Mouse (Mus musculus): ENCODE results near the gene Hook1. TPM values are rescaled to one million over a fixed set of nuclear protein-coding genes. Genes with fewer than 3 reads are reported as not detected.

The Hook1 gene
- 2.4 and 2.9 TPM in 2 replicates for polyA plus RNA-seq (2012; rRNA removed)

DNA sequence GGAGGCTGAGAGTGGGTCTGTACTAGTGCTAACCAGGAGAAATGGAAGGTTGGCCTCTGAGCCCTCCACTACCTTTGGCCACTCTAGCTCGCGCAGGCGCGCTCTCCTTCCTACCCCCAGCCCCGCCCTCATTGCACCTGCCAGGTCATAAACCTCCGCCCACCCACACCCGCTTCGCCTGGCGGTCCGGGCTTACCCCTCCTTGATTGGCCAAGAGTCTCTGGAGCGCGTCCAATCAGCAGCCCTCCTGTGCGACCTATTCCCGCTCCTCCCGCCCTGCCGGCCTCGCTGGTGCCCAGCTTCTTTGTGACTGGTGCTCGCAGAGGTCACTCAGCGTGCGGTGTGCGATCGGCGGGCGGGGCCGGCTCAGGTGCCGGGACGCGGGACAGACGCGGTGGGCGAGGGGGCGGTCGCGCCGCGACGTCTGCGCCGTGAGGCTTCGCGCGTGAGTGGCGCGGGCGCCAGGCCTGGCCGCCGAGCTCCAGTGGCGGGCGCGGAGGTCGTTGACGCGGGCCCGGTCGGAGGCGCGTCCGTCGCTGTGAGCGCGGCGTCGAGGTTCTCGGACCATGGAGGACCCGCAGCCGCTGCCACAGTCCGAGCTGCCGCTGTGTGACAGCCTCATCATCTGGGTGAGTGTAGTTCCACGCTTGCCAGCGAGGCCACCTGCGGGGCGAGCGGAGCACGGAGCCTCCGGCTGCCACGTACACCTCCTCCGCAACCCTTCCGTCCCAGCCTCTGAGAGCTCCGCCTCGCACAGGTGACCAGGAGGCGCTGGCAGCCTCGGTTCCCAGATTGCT is at the start of gene Hook1:
Gene Hook1, plus strand, starts transcription at position 313 of the 797 bp plus-strand sequence.
- WGBS = under 1% methylated on average over 82 of the region's 82 CpGs
- Histone ChIP-seq H3K4me1 (ENCODE audit: control insufficient read depth, insufficient read depth, low read length) (no peaks in the 10 kb centered on the region), H3K4me3 (replicated peaks; ENCODE audit: extremely low read depth, low read depth, low read length) (peak within 1 kb of the TSS; percentile 82)
- DNase-seq = peak; percentile 92
- no peak for TF ChIP-seq CTCF (IDR thresholded peaks at IDR 0.05; ENCODE audit: insufficient read depth, low read length)
- TF ChIP-seq POLR2A (IDR thresholded peaks at IDR 0.05; ENCODE audit: borderline replicate concordance, extremely low read depth, low read depth, low read length) = peak; percentile 46; the same call in 1 of the 2 replicates

DNA sequence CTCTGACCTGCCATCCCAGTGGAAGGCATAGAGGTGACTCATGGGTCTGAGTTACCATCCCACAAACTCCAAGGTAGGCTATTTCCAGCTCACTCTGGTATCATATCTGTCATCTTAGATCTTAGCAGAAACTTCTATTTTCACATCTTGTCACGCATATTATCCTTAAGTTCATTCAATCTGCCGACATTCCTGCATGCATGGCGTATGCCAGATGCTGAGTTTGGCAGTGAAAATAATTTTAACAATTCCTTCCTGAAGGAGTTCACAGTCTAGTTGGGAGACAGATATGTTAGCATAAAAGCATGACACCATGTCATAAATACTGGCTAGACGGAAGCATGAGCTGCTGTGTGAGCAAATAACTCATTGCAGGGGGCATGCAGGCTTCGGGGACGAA is 49.3 kb upstream of the Hook1 start:
- Histone ChIP-seq H3K4me1 (ENCODE audit: control insufficient read depth, insufficient read depth, low read length) (no peaks in the 10 kb centered on the region), H3K4me3 (replicated peaks; ENCODE audit: extremely low read depth, low read depth, low read length) (no peak overlapping the region)
- TF ChIP-seq POLR2A (IDR thresholded peaks at IDR 0.05; ENCODE audit: borderline replicate concordance, extremely low read depth, low read depth, low read length) (no peak), CTCF (IDR thresholded peaks at IDR 0.05; ENCODE audit: insufficient read depth, low read length) (no peak)
- 76% methylated on average over 6 of the region's 6 CpGs for WGBS
- no peak for DNase-seq

DNA sequence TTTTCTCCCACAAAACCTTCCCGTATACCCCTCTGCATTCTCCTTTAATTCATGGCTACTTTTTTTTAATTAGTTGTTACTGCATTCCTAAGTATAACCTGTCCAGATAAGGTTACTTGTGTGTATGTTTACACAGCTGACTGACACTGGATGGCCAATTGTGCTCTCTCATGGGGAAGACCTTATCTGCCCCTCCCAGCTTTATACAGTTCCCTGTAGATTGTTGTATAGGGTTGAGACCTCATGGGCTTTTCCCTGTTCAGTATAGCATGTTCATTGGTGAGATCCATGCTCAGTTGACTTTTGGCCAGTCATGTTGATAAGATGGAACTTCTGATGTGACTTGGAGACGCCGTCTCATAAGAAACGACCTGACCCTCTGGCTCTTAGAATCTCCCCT is 46.6 kb upstream of the Hook1 start:
- Histone ChIP-seq H3K4me3 (replicated peaks; ENCODE audit: extremely low read depth, low read depth, low read length) (no peak overlapping the region), H3K4me1 (ENCODE audit: control insufficient read depth, insufficient read depth, low read length) (no peaks in the 10 kb centered on the region)
- WGBS = 75% methylated on average over 4 of the region's 4 CpGs
- no peak for DNase-seq
- TF ChIP-seq POLR2A (IDR thresholded peaks at IDR 0.05; ENCODE audit: borderline replicate concordance, extremely low read depth, low read depth, low read length) (no peak), CTCF (IDR thresholded peaks at IDR 0.05; ENCODE audit: insufficient read depth, low read length) (no peak)

DNA sequence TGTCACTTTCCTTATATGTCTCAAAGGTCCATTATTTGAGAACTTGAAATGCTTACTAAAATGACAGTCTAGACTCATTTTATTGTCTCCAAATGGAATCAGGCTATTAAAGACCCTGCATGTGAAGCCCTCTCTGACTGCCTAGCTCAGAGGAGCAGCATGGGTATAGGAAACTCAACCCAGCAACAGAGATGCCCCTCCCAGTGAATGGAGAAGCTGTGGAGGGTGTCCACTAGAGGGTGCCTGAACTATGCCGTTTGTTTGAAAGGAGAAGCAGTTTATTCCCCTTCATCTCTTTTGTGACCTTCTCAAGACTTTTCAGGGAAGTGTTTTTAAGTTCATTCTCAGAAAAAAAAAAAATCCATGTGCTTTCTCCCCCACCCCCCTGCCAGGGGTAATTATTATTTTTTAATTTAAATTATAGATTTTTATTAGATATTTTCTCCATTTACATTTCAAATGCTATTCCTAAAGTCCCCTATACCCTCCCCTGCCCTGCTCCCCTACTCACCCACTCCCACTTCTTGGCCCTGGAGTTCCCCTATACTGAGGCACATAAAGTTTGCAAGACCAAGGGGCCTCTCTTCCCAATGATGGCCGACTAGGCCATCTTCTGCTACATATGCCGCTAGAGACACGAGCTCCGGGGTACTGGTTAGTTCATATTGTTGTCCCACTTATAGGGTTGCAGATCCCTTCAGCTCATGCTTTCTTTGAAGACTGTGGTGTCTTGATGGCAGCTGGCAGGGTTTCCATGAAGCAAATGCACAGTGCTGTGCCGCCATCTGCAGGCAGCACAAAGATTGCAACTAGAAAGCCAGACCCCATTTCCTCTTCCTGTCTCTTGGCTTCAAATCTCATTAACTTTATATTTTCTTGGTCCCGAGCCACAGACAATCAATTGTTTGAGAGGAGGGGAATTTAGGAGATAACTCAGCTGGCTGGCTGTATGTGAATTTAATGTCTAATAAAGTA is 42.5 kb upstream of the Hook1 start:
- peak; percentile 97 for TF ChIP-seq CTCF (IDR thresholded peaks at IDR 0.05; ENCODE audit: insufficient read depth, low read length)
- TF ChIP-seq POLR2A (IDR thresholded peaks at IDR 0.05; ENCODE audit: borderline replicate concordance, extremely low read depth, low read depth, low read length) = no peak
- H3K4me1 ChIP-seq (ENCODE audit: control insufficient read depth, insufficient read depth, low read length) = no peaks in the 10 kb centered on the region
- H3K4me3 ChIP-seq (replicated peaks; ENCODE audit: extremely low read depth, low read depth, low read length) = no peak overlapping the region
- DNase-seq = peak; percentile 64
- 11% methylated on average over 7 of the region's 7 CpGs for WGBS

DNA sequence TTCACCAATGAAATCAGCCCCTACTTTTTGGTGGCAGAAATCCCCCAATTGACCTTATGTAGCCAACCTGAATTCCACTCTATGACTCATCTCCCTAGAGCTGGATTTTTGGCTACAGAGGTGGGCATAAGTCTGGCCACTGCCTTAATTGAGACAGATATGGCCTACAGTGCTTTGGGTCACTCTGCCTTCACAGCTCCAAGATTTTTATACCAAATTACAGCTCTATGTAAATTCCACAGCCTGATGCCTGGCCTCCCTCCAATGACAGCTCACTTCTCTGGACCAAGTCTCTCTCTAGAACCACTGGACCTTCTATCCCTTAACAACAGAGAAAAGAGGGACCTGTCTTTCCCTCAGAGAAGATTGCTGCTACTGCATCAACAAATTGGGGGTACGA is 38.2 kb upstream of the Hook1 start:
- Histone ChIP-seq H3K4me3 (replicated peaks; ENCODE audit: extremely low read depth, low read depth, low read length) (no peak overlapping the region), H3K4me1 (ENCODE audit: control insufficient read depth, insufficient read depth, low read length) (no peaks in the 10 kb centered on the region)
- 94% methylated on average over 1 of the region's 1 CpGs for WGBS
- no peak for DNase-seq
- no peak for TF ChIP-seq CTCF (IDR thresholded peaks at IDR 0.05; ENCODE audit: insufficient read depth, low read length)
- no peak for TF ChIP-seq POLR2A (IDR thresholded peaks at IDR 0.05; ENCODE audit: borderline replicate concordance, extremely low read depth, low read depth, low read length)

DNA sequence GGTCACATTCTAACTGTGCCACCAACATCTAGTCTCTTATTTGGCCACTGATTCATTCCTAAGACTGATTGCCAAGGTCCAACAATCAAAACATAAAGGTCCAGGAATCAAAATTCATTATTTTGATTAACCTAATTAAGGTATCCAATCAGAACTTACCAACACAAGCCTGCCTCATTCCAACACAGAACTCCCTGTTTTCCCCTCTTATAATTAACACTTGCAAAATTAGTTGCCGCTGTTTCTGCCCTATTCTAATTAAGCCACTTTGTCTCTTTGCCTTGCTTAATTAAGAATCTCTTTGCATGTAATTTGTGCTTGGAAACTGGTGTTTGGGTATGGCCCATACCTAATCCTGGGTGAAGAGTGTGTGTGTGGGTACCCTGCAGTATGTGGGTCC is 37.1 kb upstream of the Hook1 start:
- H3K4me3 ChIP-seq (replicated peaks; ENCODE audit: extremely low read depth, low read depth, low read length) = no peak overlapping the region
- H3K4me1 ChIP-seq (ENCODE audit: control insufficient read depth, insufficient read depth, low read length) = no peaks in the 10 kb centered on the region
- TF ChIP-seq POLR2A (IDR thresholded peaks at IDR 0.05; ENCODE audit: borderline replicate concordance, extremely low read depth, low read depth, low read length) = no peak
- TF ChIP-seq CTCF (IDR thresholded peaks at IDR 0.05; ENCODE audit: insufficient read depth, low read length) = no peak
- no peak for DNase-seq
- WGBS = 88% methylated on average over 1 of the region's 1 CpGs

DNA sequence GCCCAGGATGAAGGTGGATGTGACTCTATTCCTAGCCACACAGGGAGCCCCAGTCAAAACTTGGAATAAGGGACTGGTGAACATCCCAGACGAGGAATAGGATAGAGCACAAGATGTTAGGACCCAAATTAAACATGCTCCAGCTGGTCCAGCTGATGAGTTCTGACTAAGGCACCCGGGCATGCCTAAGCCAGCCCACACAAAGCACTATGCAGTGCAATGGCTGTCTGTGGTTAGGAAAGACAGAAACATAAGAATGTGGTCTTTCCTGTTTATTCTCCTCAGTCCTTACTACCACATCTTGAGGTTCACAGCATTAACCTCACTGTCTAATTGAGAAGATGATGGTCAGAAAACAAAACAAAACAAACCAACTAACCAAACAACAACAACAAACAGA is 35.7 kb upstream of the Hook1 start:
- no peak for TF ChIP-seq CTCF (IDR thresholded peaks at IDR 0.05; ENCODE audit: insufficient read depth, low read length)
- no peak for TF ChIP-seq POLR2A (IDR thresholded peaks at IDR 0.05; ENCODE audit: borderline replicate concordance, extremely low read depth, low read depth, low read length)
- Histone ChIP-seq H3K4me3 (replicated peaks; ENCODE audit: extremely low read depth, low read depth, low read length) (no peak overlapping the region), H3K4me1 (ENCODE audit: control insufficient read depth, insufficient read depth, low read length) (no peaks in the 10 kb centered on the region)
- WGBS = 60% methylated on average over 2 of the region's 2 CpGs
- no peak for DNase-seq

DNA sequence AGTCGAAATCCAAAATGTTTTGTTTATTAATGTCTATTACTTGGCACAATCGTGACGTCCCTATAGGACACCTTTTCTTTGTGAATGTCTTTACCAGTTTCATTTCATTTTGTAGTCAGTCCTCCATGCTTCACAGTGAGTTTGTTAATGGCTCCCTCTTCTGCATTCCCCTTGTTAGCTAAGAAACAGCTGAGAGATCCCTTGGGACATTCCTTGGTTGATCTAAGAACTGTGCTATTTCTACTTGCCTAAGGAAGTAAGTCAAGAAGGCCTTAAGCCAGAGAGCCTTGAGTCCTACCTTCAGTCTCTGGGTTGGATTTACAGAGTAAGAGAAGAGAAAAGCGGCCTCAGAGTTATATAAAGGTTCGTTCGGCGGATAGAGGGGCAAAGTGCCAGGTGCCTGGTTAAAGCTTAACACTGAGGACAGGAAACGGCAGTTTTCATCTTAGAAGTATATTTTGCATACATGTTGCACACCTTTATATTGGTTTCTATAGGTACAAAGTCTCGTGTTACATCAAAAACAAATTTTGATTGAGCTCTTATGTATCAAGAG is 33.2 kb upstream of the Hook1 start:
- H3K4me1 ChIP-seq (ENCODE audit: control insufficient read depth, insufficient read depth, low read length) = no peaks in the 10 kb centered on the region
- TF ChIP-seq POLR2A (IDR thresholded peaks at IDR 0.05; ENCODE audit: borderline replicate concordance, extremely low read depth, low read depth, low read length) (no peak), CTCF (IDR thresholded peaks at IDR 0.05; ENCODE audit: insufficient read depth, low read length) (no peak)
- no peak overlapping the region for H3K4me3 ChIP-seq (replicated peaks; ENCODE audit: extremely low read depth, low read depth, low read length)
- no peak for DNase-seq
- 74% methylated on average over 9 of the region's 9 CpGs for WGBS

DNA sequence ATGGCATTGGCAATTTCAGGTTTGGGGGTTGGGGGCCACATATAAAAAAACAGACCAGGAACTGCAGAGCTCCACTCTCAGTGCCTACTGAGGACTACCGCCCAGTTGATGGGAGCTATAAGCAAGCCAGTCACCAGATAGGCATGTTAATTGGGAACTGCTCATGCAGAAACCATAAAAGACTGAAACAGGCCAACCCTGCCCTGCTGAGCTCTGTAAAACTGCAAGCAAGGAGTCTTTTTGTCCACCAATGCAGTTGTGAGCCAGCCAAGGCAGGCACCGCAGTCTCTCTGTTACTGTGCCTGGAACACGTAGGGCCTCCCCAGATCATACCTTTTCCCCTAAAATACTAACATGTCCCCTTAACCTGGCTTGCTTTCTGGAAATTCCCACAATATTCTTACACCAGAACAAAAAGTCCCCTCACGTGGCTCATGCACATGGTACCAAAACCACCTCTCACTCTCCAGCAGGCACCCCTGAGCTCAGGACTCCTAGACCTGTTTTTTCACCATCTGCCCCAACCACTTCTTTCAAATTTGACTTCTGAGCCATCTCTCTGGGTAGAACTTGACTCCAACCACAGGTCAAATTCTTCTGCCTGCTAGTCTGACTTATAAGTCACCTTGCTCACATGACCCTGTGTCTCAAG is 32.5 kb upstream of the Hook1 start:
- Histone ChIP-seq H3K4me3 (replicated peaks; ENCODE audit: extremely low read depth, low read depth, low read length) (no peak overlapping the region), H3K4me1 (ENCODE audit: control insufficient read depth, insufficient read depth, low read length) (no peaks in the 10 kb centered on the region)
- DNase-seq = no peak
- TF ChIP-seq CTCF (IDR thresholded peaks at IDR 0.05; ENCODE audit: insufficient read depth, low read length) = no peak
- TF ChIP-seq POLR2A (IDR thresholded peaks at IDR 0.05; ENCODE audit: borderline replicate concordance, extremely low read depth, low read depth, low read length) = no peak
- WGBS = 95% methylated on average over 4 of the region's 4 CpGs
